Comparison of ENCODE assay signal across 21 mouse cellular contexts in genomic region chr6:59524095-59524939, GRCm38 (mm10).
DNase-seq lines count a peak whose midpoint lies in the region; ATAC-seq and TF ChIP-seq lines count a peak whose summit lies in the region.
"Had no signal": no experiment of that assay in that cellular context is flagged by ENCODE, and none has a peak within 500 bp of the region (broad histone marks: within the 10 kb centered on the region; RNA-seq: fewer than 3 reads in every experiment).

No protein-coding gene starts in this region.

- no peak overlapping the region for H3K4me3 ChIP-seq in kidney, adult 2 months (ENCODE audit: insufficient read depth, low read depth, low read length)
- no peak overlapping the region for H3K4me3 ChIP-seq in stomach, embryonic 15.5 days (replicated peaks)
- no peak overlapping the region for H3K4me3 ChIP-seq in stomach, postnatal 0 days (ENCODE audit: low read depth, low read length)
- no peak overlapping the region for H3K4me3 ChIP-seq in kidney, postnatal 0 days (replicated peaks; ENCODE audit: low read depth, low read length)
- no peak overlapping the region for H3K4me3 ChIP-seq in forebrain, embryonic 15.5 days
- H3K4me3 ChIP-seq: embryonic facial prominence, embryonic 12.5 days; forebrain, embryonic 13.5 days; heart, embryonic 15.5 days; limb, embryonic 13.5 days; liver, embryonic 15.5 days had no signal

- peak; percentile 63; the same call in 1 of the 2 replicates for ATAC-seq in stomach, embryonic 15.5 days (ENCODE audit: insufficient read depth, low FRiP score, low read depth)
- ATAC-seq in stomach, postnatal 0 days (ENCODE audit: low FRiP score, low TSS enrichment): no peak; the same call in 1 of the 2 replicates
- ATAC-seq in kidney, postnatal 0 days (replicated peaks; ENCODE audit: low FRiP score, low read depth): no peak
- no peak for ATAC-seq in forebrain, embryonic 15.5 days (replicated peaks)
- ATAC-seq: forebrain, embryonic 13.5 days had no signal

- no peaks in the 10 kb centered on the region for H3K36me3 ChIP-seq in kidney, adult 2 months (ENCODE audit: control insufficient read depth, insufficient read depth, low read length)
- no peaks in the 10 kb centered on the region for H3K36me3 ChIP-seq in stomach, embryonic 15.5 days
- no peaks in the 10 kb centered on the region for H3K36me3 ChIP-seq in stomach, postnatal 0 days (ENCODE audit: control insufficient read depth, insufficient read depth, low read length)
- no peaks in the 10 kb centered on the region for H3K36me3 ChIP-seq in kidney, postnatal 0 days (ENCODE audit: insufficient read depth, low read length)
- H3K36me3 ChIP-seq in forebrain, embryonic 15.5 days: no peaks in the 10 kb centered on the region
- H3K36me3 ChIP-seq: embryonic facial prominence, embryonic 12.5 days; heart, embryonic 15.5 days; limb, embryonic 13.5 days; liver, embryonic 15.5 days had no signal

- TF ChIP-seq POLR2A in kidney, adult 2 months (IDR thresholded peaks at IDR 0.05; ENCODE audit: low read depth, low read length): no peak

- no peaks in the 10 kb centered on the region for H3K4me1 ChIP-seq in kidney, adult 2 months (ENCODE audit: control insufficient read depth, insufficient read depth, low read length)
- no peaks in the 10 kb centered on the region for H3K4me1 ChIP-seq in stomach, embryonic 15.5 days
- H3K4me1 ChIP-seq in stomach, postnatal 0 days (replicated peaks; ENCODE audit: control insufficient read depth, insufficient read depth): no peaks in the 10 kb centered on the region
- no peaks in the 10 kb centered on the region for H3K4me1 ChIP-seq in kidney, postnatal 0 days (replicated peaks; ENCODE audit: insufficient read depth, low read length)
- no peaks in the 10 kb centered on the region for H3K4me1 ChIP-seq in forebrain, embryonic 15.5 days
- H3K4me1 ChIP-seq: embryonic facial prominence, embryonic 12.5 days; forebrain, embryonic 13.5 days; heart, embryonic 15.5 days; limb, embryonic 13.5 days; liver, embryonic 15.5 days had no signal

- H3K9me3 ChIP-seq in stomach, embryonic 15.5 days: no peaks in the 10 kb centered on the region
- no peaks in the 10 kb centered on the region for H3K9me3 ChIP-seq in stomach, postnatal 0 days (ENCODE audit: control insufficient read depth, low read length)
- H3K9me3 ChIP-seq in kidney, postnatal 0 days (replicated peaks; ENCODE audit: low read length): no peaks in the 10 kb centered on the region
- no peaks in the 10 kb centered on the region for H3K9me3 ChIP-seq in forebrain, embryonic 15.5 days
- H3K9me3 ChIP-seq: embryonic facial prominence, embryonic 12.5 days; forebrain, embryonic 13.5 days; heart, embryonic 15.5 days; limb, embryonic 13.5 days; liver, embryonic 15.5 days had no signal

- TF ChIP-seq CTCF in kidney, adult 2 months (conservative IDR thresholded peaks at IDR 0.05; ENCODE audit: insufficient read depth, insufficient read length, low read depth, low read length): no peak
- no peak for TF ChIP-seq CTCF in stomach, postnatal 0 days (IDR thresholded peaks at IDR 0.05; ENCODE audit: low read depth)
- TF ChIP-seq CTCF in kidney, postnatal 0 days (IDR thresholded peaks at IDR 0.05; ENCODE audit: low read depth): no peak

- WGBS in kidney, adult 2 months: 42% methylated on average over 1 of the region's 1 CpGs
- 84% methylated on average over 1 of the region's 1 CpGs for WGBS in stomach, embryonic 15.5 days
- WGBS in stomach, postnatal 0 days: 78% methylated on average over 1 of the region's 1 CpGs
- WGBS in kidney, postnatal 0 days: 59% methylated on average over 1 of the region's 1 CpGs
- WGBS in forebrain, embryonic 15.5 days: 93% methylated on average over 1 of the region's 1 CpGs

- H3K4me2 ChIP-seq in stomach, embryonic 15.5 days: no peak overlapping the region
- H3K4me2 ChIP-seq in stomach, postnatal 0 days (replicated peaks; ENCODE audit: low read depth): no peak overlapping the region
- H3K4me2 ChIP-seq in kidney, postnatal 0 days (ENCODE audit: low read length): no peak overlapping the region
- H3K4me2 ChIP-seq in forebrain, embryonic 15.5 days (replicated peaks): no peak overlapping the region
- H3K4me2 ChIP-seq: embryonic facial prominence, embryonic 12.5 days; forebrain, embryonic 13.5 days; heart, embryonic 15.5 days; hindbrain, embryonic 14.5 days; limb, embryonic 13.5 days; liver, embryonic 15.5 days had no signal

- DNase-seq in kidney, adult 2 months: peak; percentile 75
- DNase-seq in kidney, postnatal 4 days: no peak
- DNase-seq in stomach, postnatal 0 days (ENCODE audit: low spot score): no peak
- DNase-seq in kidney, postnatal 0 days (ENCODE audit: low spot score): peak; percentile 60
- DNase-seq in testis, postnatal 14 days (ENCODE audit: low spot score): no peak
- no peak for DNase-seq in embryo, embryonic 9.5 days (ENCODE audit: extremely low spot score)
- DNase-seq: cerebellum, adult 11 months; cerebellum, adult 9-11 months; heart, postnatal 36 days; lung, postnatal 4 days; midbrain, embryonic 14.5 days; thymus, adult 18-20 months; thymus, postnatal 36 days had no signal

- peak overlapping the region; percentile 31; the same call in 1 of the 2 replicates for H3K27ac ChIP-seq in kidney, adult 2 months (ENCODE audit: insufficient read depth, low read depth, low read length)
- no peak overlapping the region for H3K27ac ChIP-seq in stomach, embryonic 15.5 days
- no peak overlapping the region for H3K27ac ChIP-seq in stomach, postnatal 0 days (replicated peaks)
- H3K27ac ChIP-seq in kidney, postnatal 0 days: no peak overlapping the region
- no peak overlapping the region for H3K27ac ChIP-seq in forebrain, embryonic 15.5 days (replicated peaks)
- H3K27ac ChIP-seq: embryonic facial prominence, embryonic 12.5 days; forebrain, embryonic 13.5 days; heart, embryonic 15.5 days; hindbrain, embryonic 14.5 days; limb, embryonic 13.5 days; liver, embryonic 15.5 days had no signal

- no peak overlapping the region for H3K9ac ChIP-seq in stomach, embryonic 15.5 days
- H3K9ac ChIP-seq in stomach, postnatal 0 days (ENCODE audit: low read length): no peak overlapping the region
- no peak overlapping the region for H3K9ac ChIP-seq in kidney, postnatal 0 days (ENCODE audit: low read depth, low read length)
- no peak overlapping the region for H3K9ac ChIP-seq in forebrain, embryonic 15.5 days (replicated peaks)
- H3K9ac ChIP-seq: embryonic facial prominence, embryonic 12.5 days; forebrain, embryonic 13.5 days; heart, embryonic 15.5 days; hindbrain, embryonic 14.5 days; limb, embryonic 13.5 days; liver, embryonic 15.5 days had no signal

- no peak for TF ChIP-seq EP300 in stomach, postnatal 0 days (optimal IDR thresholded peaks at IDR 0.05)

- no peaks in the 10 kb centered on the region for H3K27me3 ChIP-seq in kidney, adult 2 months (replicated peaks; ENCODE audit: control insufficient read depth, insufficient read depth, low read length)
- H3K27me3 ChIP-seq in stomach, embryonic 15.5 days (replicated peaks): no peaks in the 10 kb centered on the region
- no peaks in the 10 kb centered on the region for H3K27me3 ChIP-seq in stomach, postnatal 0 days (ENCODE audit: control insufficient read depth, insufficient read depth, low read length)
- H3K27me3 ChIP-seq in kidney, postnatal 0 days (ENCODE audit: insufficient read depth, low read length): no peaks in the 10 kb centered on the region
- H3K27me3 ChIP-seq in forebrain, embryonic 15.5 days: no peaks in the 10 kb centered on the region
- H3K27me3 ChIP-seq: embryonic facial prominence, embryonic 12.5 days; forebrain, embryonic 13.5 days; heart, embryonic 15.5 days; limb, embryonic 13.5 days; liver, embryonic 15.5 days had no signal

Comparison
In these comparisons a context has a peak if more than half of its experiments do, and no peak if none do; other contexts are left out.
1. DNase-seq: peak in kidney, adult 2 months (single experiment) and kidney, postnatal 0 days (single experiment); none in kidney, postnatal 4 days (0 of 2), stomach, postnatal 0 days (single experiment), testis, postnatal 14 days (single experiment) and embryo, embryonic 9.5 days (single experiment).